Mouse (Mus musculus) ES-CJ7 (cell line): ENCODE results near the gene Cxcl1.
"Not testable (repeated sequence)": the region's sequence is repeated elsewhere in the genome, so short reads cannot be mapped to it uniquely, and the experiment has no call there.

Experiments
- DNase-seq: peaks from one replicate; pipeline ENCODE4 v3.0.0; 2011; ENCODE audit warnings: low read depth, low spot score

Gene Cxcl1

GRCm38 (mm10) chr5:90890519-90891463 is at the start of gene Cxcl1:
TSS of gene Cxcl1 (plus strand) at chr5:90891241.
- DNase-seq = peak; percentile 47

DNA sequence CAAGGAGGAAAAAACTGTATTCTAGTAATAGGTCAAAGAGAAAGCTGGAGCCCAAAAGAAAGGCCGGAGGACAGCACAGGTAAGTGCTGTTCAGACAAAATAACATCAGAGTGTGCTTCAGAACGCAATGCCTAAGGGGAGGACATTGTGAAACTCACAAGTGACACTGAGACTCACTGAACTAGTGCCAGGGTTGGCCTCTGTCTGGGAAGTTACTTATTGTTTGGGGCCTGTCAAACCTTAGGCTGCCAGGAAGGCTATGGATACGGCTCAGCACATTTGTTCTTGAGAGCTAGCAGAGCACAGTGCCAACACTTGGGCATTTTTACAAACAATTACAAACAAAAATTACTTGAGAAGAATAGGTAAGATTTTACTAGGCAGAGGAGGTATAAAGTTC is 47.1 kb upstream of the Cxcl1 start:
- DNase-seq = no peak

DNA sequence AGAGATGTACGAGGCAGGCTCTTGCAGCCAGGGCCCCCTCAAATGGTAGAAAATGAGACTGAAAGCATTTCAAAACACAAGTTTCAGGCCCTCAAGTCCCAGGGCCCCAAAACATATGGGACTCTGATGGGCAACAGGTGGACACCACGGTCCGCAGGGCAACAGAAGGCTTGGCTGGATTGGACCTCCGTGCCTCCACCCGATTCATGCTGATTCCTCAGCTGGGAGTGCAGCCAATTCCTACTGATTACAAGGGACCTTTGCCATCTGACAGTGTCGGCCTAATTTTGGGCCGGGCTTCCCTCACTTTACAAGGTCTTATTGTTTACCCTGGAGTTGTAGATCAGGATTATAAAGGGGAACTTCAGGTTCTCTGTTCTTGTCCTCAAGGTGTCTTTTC is 40.9 kb upstream of the Cxcl1 start:
- DNase-seq = not testable (repeated sequence)

DNA sequence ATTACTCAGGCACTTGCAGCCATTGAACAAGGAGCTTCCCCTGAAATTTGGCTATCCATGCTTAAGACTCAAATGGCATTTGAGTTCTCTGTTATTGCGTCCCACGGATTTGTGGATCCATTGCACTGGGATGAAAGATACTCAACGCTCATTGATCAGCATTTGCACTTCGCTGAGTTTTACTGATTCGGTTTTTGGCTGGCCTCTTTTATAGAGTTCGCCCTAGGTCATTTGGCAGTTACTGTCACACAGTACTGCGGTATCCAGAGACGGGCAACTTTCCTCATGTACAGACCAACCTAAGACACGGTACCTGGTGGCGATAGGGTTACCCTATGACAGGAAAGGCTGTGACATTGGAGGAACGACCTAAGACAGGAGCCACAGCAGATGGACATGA is 39.6 kb upstream of the Cxcl1 start:
- DNase-seq = not testable (repeated sequence)

DNA sequence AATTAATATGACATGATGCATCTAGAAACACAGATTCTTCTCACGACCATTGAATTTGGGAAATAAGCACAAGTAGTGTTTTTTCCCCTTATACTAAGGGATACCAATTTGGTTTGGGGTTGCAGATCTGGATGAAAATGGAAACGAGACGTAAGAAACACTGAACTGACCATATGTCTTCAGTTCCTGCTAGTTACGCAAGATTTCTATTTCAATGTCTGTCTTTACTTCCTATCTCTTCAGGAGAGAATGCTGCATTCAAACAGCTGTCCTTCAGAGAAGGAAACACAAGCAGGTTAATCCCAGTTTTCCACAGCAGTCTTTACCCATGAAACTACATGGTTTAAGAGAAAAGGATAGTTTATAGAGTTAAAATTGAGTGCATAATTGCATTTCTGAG is 37.8 kb upstream of the Cxcl1 start:
- DNase-seq = no peak

GRCm38 (mm10) chr5:90855308-90856230 is 35.5 kb upstream of the Cxcl1 start:
- DNase-seq = no peak

DNA sequence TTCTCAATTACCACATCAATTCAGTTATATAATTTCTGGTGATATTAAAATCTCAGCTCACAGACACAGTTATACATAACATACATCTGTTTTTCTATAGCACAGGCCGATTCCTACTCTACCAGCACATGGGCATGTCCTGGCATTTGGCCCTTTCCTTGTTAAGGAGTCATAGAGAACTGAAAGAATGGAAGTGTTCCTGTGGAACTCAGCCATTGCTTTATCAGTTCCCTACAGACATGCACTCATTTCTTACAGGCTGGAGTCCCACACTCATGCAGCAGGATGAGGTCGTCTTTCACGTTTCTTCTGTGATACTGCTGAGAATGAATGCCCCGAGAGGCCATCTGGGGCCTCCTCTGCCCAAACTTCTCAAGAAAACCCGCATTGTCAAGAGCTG is 33.6 kb upstream of the Cxcl1 start:
- DNase-seq = no peak

DNA sequence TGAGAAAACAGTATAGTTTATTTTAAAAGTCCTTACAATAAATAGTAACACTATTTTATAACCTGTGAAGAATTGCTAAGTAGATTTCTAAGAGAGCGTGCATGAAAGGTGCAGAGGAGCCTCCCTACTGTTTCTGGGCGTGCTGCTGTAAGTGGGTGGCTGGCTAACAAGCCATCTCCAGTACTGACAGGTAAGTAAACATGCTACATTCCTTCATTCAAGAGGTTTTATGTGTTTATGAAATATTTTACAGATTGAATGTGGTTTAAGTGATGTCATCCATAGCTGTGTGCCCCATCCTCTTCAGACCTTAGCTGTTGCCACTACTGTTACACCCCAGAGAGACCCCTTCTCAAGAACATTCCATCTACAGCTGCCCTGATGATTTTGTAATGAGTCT is 32.6 kb upstream of the Cxcl1 start:
- DNase-seq = no peak

DNA sequence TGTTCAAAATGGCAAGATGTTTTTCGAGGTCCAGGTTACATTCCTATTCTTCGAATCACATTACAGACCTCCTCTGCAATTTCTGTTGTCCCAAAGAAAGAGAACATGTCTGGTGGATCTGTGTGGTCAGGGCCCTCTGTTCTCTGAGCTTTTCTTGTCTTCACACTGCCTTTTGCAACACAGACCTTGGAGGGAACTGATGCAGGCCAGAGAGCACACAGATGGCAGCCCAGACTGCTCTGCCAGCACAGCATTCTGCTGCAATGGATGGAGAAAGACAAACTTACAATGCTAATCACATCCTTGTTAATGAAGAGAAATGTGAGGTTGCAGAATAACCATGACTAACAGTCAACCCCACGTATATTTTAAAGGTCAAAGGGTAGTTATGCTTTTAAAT is 32.0 kb upstream of the Cxcl1 start:
- DNase-seq = no peak

DNA sequence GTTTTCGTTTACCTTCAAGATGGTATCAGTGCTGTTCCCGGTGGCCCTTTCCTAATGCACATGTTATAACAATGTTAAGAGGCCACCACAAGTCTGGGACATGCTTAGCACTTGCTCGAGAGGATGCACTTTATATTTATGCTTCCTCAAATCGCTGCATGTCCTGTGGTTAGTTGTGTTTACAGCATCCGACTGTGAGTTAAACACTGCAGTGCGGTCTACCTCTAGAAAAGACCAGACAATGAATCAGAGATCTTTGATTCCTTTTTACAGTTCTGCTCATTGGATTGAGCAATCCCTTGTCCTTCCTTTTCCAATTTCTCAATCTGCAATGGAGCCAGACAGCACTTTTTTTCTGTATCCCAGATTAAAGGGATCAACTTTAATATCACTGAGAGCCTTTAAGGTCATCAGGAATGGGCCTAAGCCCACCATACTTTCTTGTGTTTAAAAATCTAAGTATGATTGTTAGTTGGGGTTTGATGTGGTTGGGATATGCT is 29.1 kb upstream of the Cxcl1 start:
- no peak for DNase-seq

GRCm38 (mm10) chr5:90866770-90867169 is 24.3 kb upstream of the Cxcl1 start:
- DNase-seq = no peak

DNA sequence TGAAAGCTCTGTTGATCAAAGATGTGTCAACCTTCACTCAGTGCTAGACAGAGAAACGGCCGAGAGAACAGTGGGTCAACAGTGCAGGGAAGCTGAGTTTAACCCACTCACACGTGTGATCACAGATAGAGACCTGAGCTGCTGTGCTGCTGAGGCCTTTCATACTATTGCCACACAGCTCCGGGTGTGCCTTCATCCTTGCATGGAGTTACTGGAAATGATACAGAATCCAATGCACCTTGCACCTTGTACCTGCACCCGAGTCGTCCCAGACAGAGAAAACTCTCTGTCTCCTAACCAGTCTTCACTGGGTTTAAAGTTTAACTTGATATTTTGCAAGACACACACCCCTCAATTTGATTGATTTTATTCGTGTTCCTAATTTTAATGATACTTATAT is 18.7 kb upstream of the Cxcl1 start:
- DNase-seq = no peak

GRCm38 (mm10) chr5:90876045-90876444 is 15.0 kb upstream of the Cxcl1 start:
- DNase-seq = no peak

DNA sequence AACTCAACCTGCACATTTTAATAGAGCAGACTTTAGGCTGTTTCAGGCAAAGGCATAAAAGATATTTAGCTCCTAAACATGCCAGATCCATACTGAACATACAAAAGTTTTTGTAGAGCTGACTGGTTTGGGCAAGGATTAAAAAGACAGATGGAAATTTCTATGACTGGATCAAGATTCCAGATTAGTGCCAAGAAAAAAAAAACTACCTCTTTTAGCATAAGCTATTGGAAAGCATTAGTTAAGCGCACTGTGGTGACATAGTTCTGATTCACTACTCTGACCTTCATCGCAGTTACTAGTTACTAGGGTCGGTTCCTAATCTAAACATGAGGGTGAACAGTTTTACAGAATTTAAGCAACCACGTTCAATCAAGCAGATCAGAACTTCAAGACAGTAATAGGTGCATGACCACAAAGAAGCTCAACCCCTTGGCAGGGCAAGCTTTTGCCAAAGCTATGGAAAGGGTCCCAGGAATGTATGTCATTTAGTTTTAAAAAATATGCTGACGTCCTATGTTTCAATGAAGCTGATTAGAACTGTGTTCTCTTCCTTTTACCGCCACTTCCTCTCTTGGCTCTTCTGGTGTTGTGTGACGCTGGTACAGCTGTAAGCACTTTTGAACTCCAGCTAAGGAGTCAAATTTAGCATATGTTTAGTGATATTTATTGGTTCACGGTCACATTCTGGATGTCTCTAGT is 14.4 kb upstream of the Cxcl1 start:
- DNase-seq = no peak

GRCm38 (mm10) chr5:90877173-90877512 is 13.9 kb upstream of the Cxcl1 start:
- no peak for DNase-seq

DNA sequence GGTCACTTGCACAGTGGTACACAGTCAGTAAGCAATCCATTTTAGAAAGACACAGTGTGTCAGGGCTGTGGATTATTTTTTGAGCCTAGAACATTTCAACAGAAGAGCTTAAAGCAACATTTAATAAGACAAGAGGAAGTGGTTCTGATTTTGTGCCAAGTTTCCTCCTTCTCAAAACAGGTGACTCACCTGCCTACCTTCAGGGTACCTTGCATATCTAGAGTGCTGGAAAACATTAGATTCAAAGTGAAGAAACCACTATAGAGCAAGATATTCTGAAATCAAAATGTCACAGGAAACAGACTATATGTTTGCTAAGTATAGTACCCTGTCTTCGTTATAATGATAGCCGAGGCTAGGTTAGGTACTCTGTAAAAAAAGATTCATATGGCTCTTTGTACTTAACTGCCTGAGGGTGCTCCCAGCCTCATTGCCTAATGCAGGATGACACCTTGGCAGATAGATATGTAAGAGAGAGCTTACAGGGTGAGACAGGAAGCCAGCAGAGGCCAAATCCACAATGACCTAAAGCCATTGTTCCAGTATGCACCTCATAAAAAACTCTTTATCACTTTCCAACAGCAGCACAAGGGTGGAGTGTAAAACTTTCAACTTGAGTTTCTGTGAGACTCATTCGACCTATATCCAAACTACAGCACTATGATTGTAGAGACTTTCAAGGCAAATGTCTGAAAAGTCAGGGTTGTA is 11.6 kb upstream of the Cxcl1 start:
- no peak for DNase-seq

DNA sequence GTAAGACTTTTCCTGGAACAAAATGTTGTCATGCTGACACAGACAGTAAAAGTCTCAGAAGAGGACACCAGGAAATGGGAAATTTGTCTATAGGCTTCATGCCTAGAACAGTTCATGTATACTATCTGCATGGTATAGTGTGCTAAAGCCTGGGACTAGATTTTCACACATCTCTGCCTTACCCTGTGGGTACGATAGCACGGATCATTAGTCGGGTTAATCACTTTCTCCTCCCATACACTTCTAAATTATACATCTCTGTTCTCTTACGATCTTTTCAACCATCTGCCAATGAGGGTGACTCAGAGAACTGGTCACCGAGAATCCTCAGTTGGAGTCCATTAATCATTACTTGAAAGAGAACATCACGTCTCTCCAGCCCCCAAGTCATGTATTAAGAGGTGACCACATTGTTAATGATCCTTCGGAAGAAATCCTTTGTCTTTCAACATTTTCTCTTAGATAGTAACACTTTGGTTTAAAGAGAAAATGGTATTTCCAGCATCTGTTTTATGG is 10.6 kb upstream of the Cxcl1 start:
- no peak for DNase-seq

GRCm38 (mm10) chr5:90881021-90881420 is 10.0 kb upstream of the Cxcl1 start:
- no peak for DNase-seq

- DNase-seq = no peak
Observed at GRCm38 (mm10) chr5:90881682-90882081, 9.4 kb upstream of the Cxcl1 start.

DNA sequence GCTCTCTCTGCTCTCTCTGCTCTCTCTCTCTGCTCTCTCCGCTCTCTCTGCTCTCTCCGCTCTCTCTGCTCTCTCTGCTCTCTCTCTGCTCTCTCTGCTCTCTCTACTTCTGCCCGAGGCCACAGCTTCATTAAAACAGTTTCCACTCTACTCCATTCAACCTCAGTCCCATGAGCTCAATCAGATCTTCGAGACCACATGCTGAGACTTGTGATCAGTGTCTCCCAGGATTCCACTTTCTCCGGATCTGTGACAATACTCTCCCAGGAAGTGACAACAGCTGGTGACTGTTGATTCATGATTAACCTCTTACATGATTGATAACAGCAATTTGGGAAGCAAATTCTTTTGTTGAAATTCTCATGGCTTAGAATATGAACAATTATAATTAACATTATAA is 8.9 kb upstream of the Cxcl1 start:
- no peak for DNase-seq
